ENCODE assay signal across 15 mouse cellular contexts in genomic region chr13:109646597-109647232, GRCm38 (mm10).
A peak's percentile ranks its signal among the peaks of the same experiment; 100 is the strongest.
DNase-seq lines count a peak whose midpoint lies in the region; ATAC-seq and TF ChIP-seq lines count a peak whose summit lies in the region.
"Had no signal": no experiment of that assay in that cellular context is flagged by ENCODE, and none has a peak within 500 bp of the region (broad histone marks: within the 10 kb centered on the region; RNA-seq: fewer than 3 reads in every experiment).

No protein-coding gene starts in this region.

- no peak overlapping the region for H3K4me2 ChIP-seq in hindbrain, embryonic 14.5 days (replicated peaks)
- H3K4me2 ChIP-seq in hindbrain, postnatal 0 days (ENCODE audit: low read depth, low read length): no peak overlapping the region
- peak overlapping the region; percentile 33 for H3K4me2 ChIP-seq in liver, embryonic 16.5 days (ENCODE audit: low read depth, low read length)
- H3K4me2 ChIP-seq: kidney, embryonic 15.5 days had no signal

- 56% methylated on average over 11 of the region's 11 CpGs for WGBS in hindbrain, embryonic 14.5 days
- 57% methylated on average over 11 of the region's 11 CpGs for WGBS in hindbrain, postnatal 0 days
- WGBS in liver, embryonic 16.5 days (ENCODE audit: insufficient replicate concordance): 19% methylated on average over 11 of the region's 11 CpGs

- no peak overlapping the region for H3K4me3 ChIP-seq in hindbrain, embryonic 14.5 days (replicated peaks; ENCODE audit: low read length)
- no peak overlapping the region for H3K4me3 ChIP-seq in hindbrain, postnatal 0 days (ENCODE audit: low read length)
- H3K4me3 ChIP-seq in liver, embryonic 16.5 days (ENCODE audit: low read depth, low read length): no peak overlapping the region
- H3K4me3 ChIP-seq: kidney, embryonic 15.5 days; limb, embryonic 10.5 days; myocyte had no signal

- peak; percentile 3 for DNase-seq in CD4-positive, CD25-positive, alpha-beta regulatory T cell, adult 2 months (ENCODE audit: low read depth, low spot score)
- no peak for DNase-seq in hindbrain, embryonic 14.5 days (ENCODE audit: low spot score)
- no peak for DNase-seq in hindbrain, postnatal 0 days (ENCODE audit: low spot score)
- DNase-seq in kidney, postnatal 36 days: no peak
- DNase-seq in urinary bladder, postnatal 14 days (ENCODE audit: low spot score): no peak
- DNase-seq: adrenal gland, postnatal 14 days; cerebellum, postnatal 36 days; spleen, adult 18-20 months had no signal

- no peaks in the 10 kb centered on the region for H3K9me3 ChIP-seq in hindbrain, embryonic 14.5 days (ENCODE audit: control insufficient read depth, low read length)
- no peaks in the 10 kb centered on the region for H3K9me3 ChIP-seq in hindbrain, postnatal 0 days (ENCODE audit: low read length)
- H3K9me3 ChIP-seq in liver, embryonic 16.5 days (replicated peaks; ENCODE audit: control insufficient read depth, low read length): no peaks in the 10 kb centered on the region
- H3K9me3 ChIP-seq: kidney, embryonic 15.5 days; limb, embryonic 10.5 days had no signal

- no peaks in the 10 kb centered on the region for H3K27me3 ChIP-seq in hindbrain, embryonic 14.5 days (ENCODE audit: control insufficient read depth, insufficient read depth, low read length)
- no peaks in the 10 kb centered on the region for H3K27me3 ChIP-seq in hindbrain, postnatal 0 days (ENCODE audit: insufficient read depth, low read length)
- H3K27me3 ChIP-seq in liver, embryonic 16.5 days (ENCODE audit: control insufficient read depth, insufficient read depth, low read depth, low read length): no peaks in the 10 kb centered on the region
- H3K27me3 ChIP-seq: kidney, embryonic 15.5 days had no signal

- 0 out of 2 replicates have a peak overlapping the region, but pooled peaks have one; percentile 31 for H3K9ac ChIP-seq in hindbrain, embryonic 14.5 days
- no peak overlapping the region for H3K9ac ChIP-seq in hindbrain, postnatal 0 days (replicated peaks; ENCODE audit: low read length)
- H3K9ac ChIP-seq in liver, embryonic 16.5 days (ENCODE audit: low read depth, low read length): peak overlapping the region; percentile 47
- H3K9ac ChIP-seq: kidney, embryonic 15.5 days had no signal

- H3K4me1 ChIP-seq in hindbrain, embryonic 14.5 days (replicated peaks; ENCODE audit: control insufficient read depth, insufficient read depth, low read length): peaks cover 20% of the 10 kb centered on the region; the same call in 1 of the 2 replicates
- H3K4me1 ChIP-seq in hindbrain, postnatal 0 days (ENCODE audit: insufficient read depth, low read length): no peaks in the 10 kb centered on the region
- peaks cover 63% of the 10 kb centered on the region for H3K4me1 ChIP-seq in liver, embryonic 16.5 days (ENCODE audit: control insufficient read depth, low read depth, low read length)
- H3K4me1 ChIP-seq: kidney, embryonic 15.5 days had no signal

- H3K36me3 ChIP-seq in hindbrain, embryonic 14.5 days (replicated peaks; ENCODE audit: control insufficient read depth, insufficient read depth): no peaks in the 10 kb centered on the region
- H3K36me3 ChIP-seq in hindbrain, postnatal 0 days (ENCODE audit: insufficient read depth, low read length): no peaks in the 10 kb centered on the region
- no peaks in the 10 kb centered on the region for H3K36me3 ChIP-seq in liver, embryonic 16.5 days (ENCODE audit: control insufficient read depth, insufficient read depth)
- H3K36me3 ChIP-seq: kidney, embryonic 15.5 days; limb, embryonic 10.5 days had no signal

- no peak for TF ChIP-seq CTCF in hindbrain, postnatal 0 days (IDR thresholded peaks at IDR 0.05; ENCODE audit: low read depth)

- ATAC-seq in CD4-positive, CD25-positive, alpha-beta regulatory T cell, adult 4 months: no peak
- no peak for ATAC-seq in hindbrain, embryonic 14.5 days (ENCODE audit: low FRiP score)
- ATAC-seq in hindbrain, postnatal 0 days: no peak
- peak; percentile 76 for ATAC-seq in common myeloid progenitor, adult 5-6 weeks (replicated peaks; ENCODE audit: low read depth, poor library complexity, severe bottlenecking)
- no peak for ATAC-seq in liver, embryonic 16.5 days (ENCODE audit: low read depth)
- ATAC-seq: inflammation-experienced regulatory T-cells, adult 6 months had no signal

- H3K27ac ChIP-seq in hindbrain, embryonic 14.5 days: peak overlapping the region; percentile 55; the same call in 1 of the 2 replicates
- no peak overlapping the region for H3K27ac ChIP-seq in hindbrain, postnatal 0 days
- peak overlapping the region; percentile 81 for H3K27ac ChIP-seq in liver, embryonic 16.5 days (ENCODE audit: low read length)
- H3K27ac ChIP-seq: kidney, embryonic 15.5 days; limb, embryonic 10.5 days had no signal
